Mouse (Mus musculus): ENCODE results near the gene Scrn3. TPM values are rescaled to one million over a fixed set of nuclear protein-coding genes. Genes with fewer than 3 reads are reported as not detected.

Scrn3 gene
- polyA plus RNA-seq, 1 experiment from 2014 or later: 8.4 TPM

GRCm38 (mm10) chr2:73268281-73268680 is 44.1 kb upstream of the Scrn3 start:
- Histone ChIP-seq H3K4me2 (ENCODE audit: low read length) (no peak overlapping the region), H3K4me3 (ENCODE audit: low read length) (no peak overlapping the region), H3K27me3 (replicated peaks; ENCODE audit: control insufficient read depth, insufficient read depth, low read length) (peaks cover 55% of the 10 kb centered on the region), H3K9me3 (ENCODE audit: control insufficient read depth, low read length) (no peaks in the 10 kb centered on the region), H3K9ac (ENCODE audit: low read depth, low read length) (no peak overlapping the region), H3K4me1 (ENCODE audit: control insufficient read depth, insufficient read depth, low read depth, low read length) (peaks cover 18% of the 10 kb centered on the region), H3K27ac (ENCODE audit: low read depth, low read length) (no peak overlapping the region), H3K36me3 (ENCODE audit: control insufficient read depth, insufficient read depth, low read length) (no peaks in the 10 kb centered on the region)
- ATAC-seq: no peak
- 3% methylated on average over 12 of the region's 12 CpGs for WGBS

DNA sequence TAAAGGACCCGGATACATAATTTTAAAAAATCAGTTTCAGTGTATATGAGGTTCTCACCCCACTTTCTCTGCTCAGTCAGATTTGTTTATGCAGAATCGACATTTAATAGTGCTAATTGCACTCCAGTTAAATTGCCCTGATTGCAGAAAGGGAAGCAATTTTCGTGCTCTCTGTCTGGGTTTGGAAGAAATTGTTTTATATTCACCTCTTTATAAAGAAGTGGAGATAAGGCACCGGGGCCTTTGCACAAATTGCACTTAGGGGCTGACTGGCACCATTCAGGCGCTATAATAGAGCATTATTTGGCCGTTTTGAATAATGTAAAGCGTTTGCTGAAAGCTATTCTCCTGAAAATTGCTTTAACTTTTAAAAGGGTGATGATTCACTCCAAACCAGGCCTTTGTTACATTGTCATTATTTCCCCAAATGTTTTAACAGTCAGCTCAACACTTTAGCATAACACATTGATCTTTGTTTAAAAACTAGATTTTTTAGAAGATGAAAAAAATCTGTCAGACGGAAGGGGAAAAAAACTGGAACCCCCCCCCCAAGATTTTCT is 43.5 kb upstream of the Scrn3 start:
- ATAC-seq: no peak
- Histone ChIP-seq H3K4me3 (ENCODE audit: low read length) (no peak overlapping the region), H3K4me2 (ENCODE audit: low read length) (no peak overlapping the region), H3K36me3 (ENCODE audit: control insufficient read depth, insufficient read depth, low read length) (no peaks in the 10 kb centered on the region), H3K27me3 (replicated peaks; ENCODE audit: control insufficient read depth, insufficient read depth, low read length) (peaks cover 55% of the 10 kb centered on the region), H3K4me1 (ENCODE audit: control insufficient read depth, insufficient read depth, low read depth, low read length) (peaks cover 20% of the 10 kb centered on the region), H3K27ac (ENCODE audit: low read depth, low read length) (no peak overlapping the region), H3K9ac (ENCODE audit: low read depth, low read length) (no peak overlapping the region), H3K9me3 (ENCODE audit: control insufficient read depth, low read length) (no peaks in the 10 kb centered on the region)
- WGBS: 8% methylated on average over 8 of the region's 8 CpGs

DNA sequence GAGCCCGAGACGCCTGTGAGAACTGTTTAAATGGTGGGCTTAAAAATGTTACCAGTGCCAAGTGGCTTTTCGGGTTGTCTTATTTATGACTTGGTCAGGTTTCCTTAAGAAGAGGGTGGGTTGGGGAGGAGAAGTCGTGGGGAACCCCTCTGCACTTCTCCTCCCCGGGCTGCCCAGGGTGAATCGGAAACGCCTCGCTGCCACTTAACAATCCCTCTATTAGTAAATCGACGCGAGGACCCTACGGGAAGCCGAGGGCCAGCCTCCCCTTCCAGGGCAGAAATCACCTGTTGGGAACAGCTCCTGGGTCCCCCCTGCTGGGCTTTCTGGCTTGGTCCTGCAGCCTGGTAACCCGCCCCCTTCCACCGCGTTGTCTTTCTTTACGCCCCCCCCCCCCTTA is 42.7 kb upstream of the Scrn3 start:
- Histone ChIP-seq H3K36me3 (ENCODE audit: control insufficient read depth, insufficient read depth, low read length) (no peaks in the 10 kb centered on the region), H3K4me2 (ENCODE audit: low read length) (no peak overlapping the region), H3K9me3 (ENCODE audit: control insufficient read depth, low read length) (no peaks in the 10 kb centered on the region), H3K4me1 (ENCODE audit: control insufficient read depth, insufficient read depth, low read depth, low read length) (peaks cover 21% of the 10 kb centered on the region), H3K27ac (ENCODE audit: low read depth, low read length) (no peak overlapping the region), H3K4me3 (ENCODE audit: low read length) (no peak overlapping the region), H3K27me3 (replicated peaks; ENCODE audit: control insufficient read depth, insufficient read depth, low read length) (peaks cover 50% of the 10 kb centered on the region), H3K9ac (ENCODE audit: low read depth, low read length) (no peak overlapping the region)
- WGBS: 1% methylated on average over 17 of the region's 17 CpGs
- no peak for ATAC-seq

DNA sequence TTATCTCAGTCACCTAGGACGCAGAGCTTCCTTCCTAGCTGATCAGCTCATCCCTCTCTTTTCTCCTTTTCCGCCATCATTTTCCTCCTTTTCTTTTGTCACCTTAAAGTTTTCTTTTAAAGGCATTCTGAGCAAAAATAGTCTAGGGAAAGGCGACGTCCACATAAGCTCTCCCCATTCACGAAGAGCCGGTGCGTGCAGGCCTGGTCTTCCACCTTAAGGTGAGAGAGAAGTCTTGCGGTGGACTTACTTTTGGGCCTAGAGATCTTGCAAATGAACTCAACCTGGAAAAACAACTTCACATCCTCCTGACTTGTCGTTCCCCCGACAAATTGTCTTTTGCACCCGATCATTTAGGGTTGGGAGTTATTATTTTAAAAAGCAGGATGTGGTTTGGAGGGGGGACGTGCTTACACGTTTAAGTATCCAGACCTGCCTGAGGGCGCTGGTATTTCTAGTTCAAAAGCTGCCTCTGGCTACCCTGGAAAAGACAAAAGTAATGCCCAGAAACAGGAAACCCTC is 42.3 kb upstream of the Scrn3 start:
- Histone ChIP-seq H3K27me3 (replicated peaks; ENCODE audit: control insufficient read depth, insufficient read depth, low read length) (peaks cover 46% of the 10 kb centered on the region), H3K4me1 (ENCODE audit: control insufficient read depth, insufficient read depth, low read depth, low read length) (peaks cover 21% of the 10 kb centered on the region), H3K4me3 (ENCODE audit: low read length) (no peak overlapping the region), H3K4me2 (ENCODE audit: low read length) (no peak overlapping the region; the same call in 1 of the 2 replicates), H3K27ac (ENCODE audit: low read depth, low read length) (no peak overlapping the region), H3K9me3 (ENCODE audit: control insufficient read depth, low read length) (no peaks in the 10 kb centered on the region), H3K36me3 (ENCODE audit: control insufficient read depth, insufficient read depth, low read length) (no peaks in the 10 kb centered on the region), H3K9ac (ENCODE audit: low read depth, low read length) (no peak overlapping the region)
- ATAC-seq: no peak
- 7% methylated on average over 14 of the region's 14 CpGs for WGBS

DNA sequence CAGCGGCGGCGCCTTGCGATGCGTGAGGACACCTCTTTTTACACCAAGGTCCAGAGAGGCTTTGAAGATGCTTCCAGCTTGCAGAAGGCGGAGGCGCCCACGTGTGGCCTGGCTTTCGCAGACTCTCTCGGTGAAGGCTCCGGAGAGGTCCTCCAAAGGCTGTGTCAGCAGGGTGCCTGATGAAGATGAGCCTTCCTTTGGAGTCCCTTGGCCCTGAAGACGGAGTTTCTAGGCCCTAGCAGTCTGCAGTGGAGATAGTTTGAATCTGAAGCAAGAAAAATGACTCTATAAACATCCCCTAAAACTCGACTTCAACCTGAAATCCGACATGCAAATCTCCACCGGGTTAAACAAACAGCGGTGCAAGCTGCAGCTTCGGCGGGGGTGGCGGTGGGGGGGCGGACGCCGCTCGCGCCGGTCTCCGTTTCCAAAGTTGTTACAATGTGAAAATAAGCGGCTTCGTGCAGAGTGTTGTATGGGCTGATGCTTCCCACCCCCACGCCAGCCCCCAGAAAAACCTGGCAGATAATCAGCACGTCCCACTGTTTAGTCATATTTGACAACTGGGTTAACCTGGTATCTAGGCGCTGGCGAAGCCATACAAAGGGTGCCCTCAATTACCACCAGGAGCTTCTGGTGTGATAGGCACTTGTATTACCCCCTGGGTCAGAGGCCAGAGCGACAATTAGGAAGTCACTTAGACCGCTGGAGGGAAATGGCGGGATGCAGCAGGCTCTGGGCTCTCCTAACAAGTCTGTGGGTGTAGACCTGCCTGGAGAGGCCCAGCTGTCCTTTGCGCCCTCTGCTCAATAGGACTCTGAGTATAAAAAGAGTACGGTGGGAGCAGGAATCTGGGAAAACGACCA is 41.6 kb upstream of the Scrn3 start:
- H3K4me3 ChIP-seq (ENCODE audit: low read length): peak overlapping the region; percentile 0; the same call in 1 of the 2 replicates
- 3% methylated on average over 38 of the region's 38 CpGs for WGBS
- H3K27ac ChIP-seq (ENCODE audit: low read depth, low read length): no peak overlapping the region
- no peaks in the 10 kb centered on the region for H3K36me3 ChIP-seq (ENCODE audit: control insufficient read depth, insufficient read depth, low read length)
- no peaks in the 10 kb centered on the region for H3K9me3 ChIP-seq (ENCODE audit: control insufficient read depth, low read length)
- no peak overlapping the region for H3K9ac ChIP-seq (ENCODE audit: low read depth, low read length)
- peaks cover 39% of the 10 kb centered on the region for H3K27me3 ChIP-seq (replicated peaks; ENCODE audit: control insufficient read depth, insufficient read depth, low read length)
- peaks cover 21% of the 10 kb centered on the region for H3K4me1 ChIP-seq (ENCODE audit: control insufficient read depth, insufficient read depth, low read depth, low read length)
- H3K4me2 ChIP-seq (ENCODE audit: low read length): peak overlapping the region; percentile 20
- no peak for ATAC-seq

DNA sequence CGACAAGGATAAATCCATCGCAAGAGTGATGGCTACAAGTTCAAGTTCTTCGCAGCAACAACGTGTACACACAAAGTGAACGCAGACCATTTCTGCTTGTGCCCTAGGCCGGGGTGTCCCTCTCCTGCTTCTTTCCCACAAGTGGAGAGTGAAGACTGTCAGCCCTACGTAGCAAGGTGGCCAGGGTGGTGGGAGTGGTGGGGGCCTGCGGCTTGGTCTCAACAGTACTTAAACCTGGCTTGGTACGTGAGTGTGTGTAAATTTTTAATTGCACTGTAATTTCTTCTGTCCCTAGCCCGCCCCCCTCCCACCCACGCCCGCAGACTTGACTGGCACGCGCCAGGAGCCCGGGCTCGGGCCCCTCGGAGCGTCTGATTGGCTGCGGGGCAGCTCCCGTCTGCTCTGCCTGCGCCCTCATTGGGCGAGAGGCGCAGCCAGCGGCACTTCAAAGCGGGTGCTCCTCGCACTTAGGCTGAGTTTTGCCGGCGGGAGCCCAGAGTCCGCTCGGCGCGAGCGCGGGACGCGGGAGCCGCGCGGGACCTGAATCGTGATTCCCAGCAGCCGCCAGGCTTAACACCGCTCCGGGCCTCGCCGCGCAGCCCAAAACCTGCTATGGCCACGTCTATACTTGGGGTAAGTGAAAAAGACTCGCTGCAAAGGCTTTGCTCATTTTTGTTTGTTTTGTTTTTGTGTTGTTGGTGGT is 40.8 kb upstream of the Scrn3 start, which contains the start of gene Sp9:
Gene Sp9, plus strand, starts transcription at position 467 of the 703 bp plus-strand sequence.
- no peaks in the 10 kb centered on the region for H3K36me3 ChIP-seq (ENCODE audit: control insufficient read depth, insufficient read depth, low read length)
- H3K9ac ChIP-seq (ENCODE audit: low read depth, low read length): no peak within 1 kb of the TSS
- peak within 1 kb of the TSS; percentile 51 for H3K4me2 ChIP-seq (ENCODE audit: low read length)
- peaks cover 32% of the 10 kb centered on the region for H3K27me3 ChIP-seq (replicated peaks; ENCODE audit: control insufficient read depth, insufficient read depth, low read length)
- H3K4me1 ChIP-seq (ENCODE audit: control insufficient read depth, insufficient read depth, low read depth, low read length): peaks cover 21% of the 10 kb centered on the region
- under 1% methylated on average over 45 of the region's 48 CpGs for WGBS
- no peak within 1 kb of the TSS for H3K27ac ChIP-seq (ENCODE audit: low read depth, low read length)
- ATAC-seq: peak; percentile 79
- peak within 1 kb of the TSS; percentile 36 for H3K4me3 ChIP-seq (ENCODE audit: low read length)
- H3K9me3 ChIP-seq (ENCODE audit: control insufficient read depth, low read length): no peaks in the 10 kb centered on the region

DNA sequence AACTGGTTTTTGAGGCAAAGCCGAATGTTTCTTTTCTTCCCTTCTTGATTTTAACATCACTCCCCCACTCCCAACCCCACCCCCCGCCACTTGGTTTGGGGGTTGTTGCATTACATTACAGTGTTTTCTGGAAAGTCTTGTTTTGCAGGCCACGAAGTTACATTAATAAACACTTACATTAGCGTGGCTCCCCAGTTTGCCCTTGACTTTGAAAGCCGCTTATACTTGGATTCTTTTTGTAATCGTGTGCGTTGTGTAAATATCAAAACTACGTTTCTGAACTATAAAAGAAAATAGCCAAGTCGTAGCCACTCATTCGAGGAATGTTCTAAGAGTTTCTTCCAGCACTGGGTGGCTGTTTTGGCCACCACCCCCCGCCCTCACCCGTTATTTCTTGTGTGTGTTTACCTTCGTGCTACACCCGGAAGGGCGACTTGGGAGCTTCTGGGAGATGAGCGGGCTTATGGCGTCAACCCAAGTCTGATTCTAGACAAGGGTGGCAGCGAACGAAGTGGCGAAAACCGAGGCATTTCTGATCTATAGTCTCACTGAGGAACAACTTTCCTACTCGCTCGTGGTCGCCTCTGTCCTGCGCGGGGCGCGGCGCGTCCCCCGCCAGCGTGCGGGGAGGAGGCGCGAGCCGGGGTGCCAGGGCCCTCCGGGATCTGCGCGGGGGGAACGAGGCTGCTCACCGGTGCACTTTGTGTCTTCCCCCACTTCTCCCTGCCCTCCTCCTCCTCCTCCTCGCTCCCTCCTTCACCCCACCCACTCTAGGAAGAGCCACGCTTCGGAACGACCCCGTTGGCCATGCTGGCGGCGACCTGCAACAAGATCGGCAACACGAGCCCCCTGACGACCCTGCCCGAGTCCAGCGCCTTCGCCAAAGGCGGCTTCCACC is 39.8 kb upstream of the Scrn3 start:
- H3K4me2 ChIP-seq (ENCODE audit: low read length): peak overlapping the region; percentile 51
- H3K4me1 ChIP-seq (ENCODE audit: control insufficient read depth, insufficient read depth, low read depth, low read length): peaks cover 21% of the 10 kb centered on the region
- no peak overlapping the region; the same call in 1 of the 2 replicates for H3K27ac ChIP-seq (ENCODE audit: low read depth, low read length)
- H3K9me3 ChIP-seq (ENCODE audit: control insufficient read depth, low read length): no peaks in the 10 kb centered on the region
- under 1% methylated on average over 49 of the region's 55 CpGs for WGBS
- peak overlapping the region; percentile 36 for H3K4me3 ChIP-seq (ENCODE audit: low read length)
- H3K27me3 ChIP-seq (replicated peaks; ENCODE audit: control insufficient read depth, insufficient read depth, low read length): peaks cover 28% of the 10 kb centered on the region
- ATAC-seq: no peak
- no peaks in the 10 kb centered on the region for H3K36me3 ChIP-seq (ENCODE audit: control insufficient read depth, insufficient read depth, low read length)
- peak overlapping the region; percentile 35 for H3K9ac ChIP-seq (ENCODE audit: low read depth, low read length)

DNA sequence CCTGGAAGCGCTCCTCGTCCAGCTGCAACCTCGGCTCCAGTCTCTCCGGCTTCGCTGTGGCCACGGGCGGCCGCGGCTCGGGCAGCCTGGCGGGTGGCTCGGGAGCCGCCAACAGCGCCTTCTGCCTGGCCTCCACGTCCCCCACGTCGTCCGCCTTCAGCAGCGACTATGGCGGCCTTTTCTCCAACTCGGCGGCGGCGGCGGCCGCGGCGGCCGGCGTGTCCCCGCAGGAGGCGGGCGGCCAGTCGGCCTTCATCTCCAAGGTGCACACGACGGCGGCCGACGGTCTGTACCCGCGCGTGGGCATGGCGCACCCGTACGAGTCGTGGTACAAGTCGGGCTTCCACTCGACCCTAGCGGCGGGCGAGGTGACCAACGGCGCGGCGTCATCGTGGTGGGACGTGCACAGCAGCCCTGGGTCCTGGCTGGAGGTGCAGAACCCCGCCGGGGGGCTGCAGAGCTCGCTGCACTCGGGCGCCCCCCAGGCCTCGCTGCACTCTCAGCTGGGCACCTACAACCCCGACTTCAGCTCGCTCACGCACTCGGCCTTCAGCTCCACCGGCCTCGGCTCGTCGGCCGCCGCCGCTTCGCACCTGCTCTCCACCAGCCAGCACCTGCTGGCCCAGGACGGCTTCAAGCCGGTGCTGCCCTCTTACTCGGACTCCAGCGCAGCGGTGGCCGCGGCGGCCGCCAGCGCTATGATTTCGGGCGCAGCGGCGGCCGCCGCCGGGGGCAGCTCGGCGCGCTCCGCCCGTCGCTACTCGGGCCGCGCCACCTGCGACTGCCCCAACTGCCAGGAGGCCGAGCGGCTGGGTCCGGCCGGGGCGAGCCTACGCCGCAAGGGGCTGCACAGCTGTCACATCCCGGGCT is 38.9 kb upstream of the Scrn3 start:
- H3K9ac ChIP-seq (ENCODE audit: low read depth, low read length): peak overlapping the region; percentile 35

More for the DNA sequence above, 38.9 kb upstream of the Scrn3 start:
- Histone ChIP-seq H3K9me3 (ENCODE audit: control insufficient read depth, low read length) (no peaks in the 10 kb centered on the region), H3K27me3 (replicated peaks; ENCODE audit: control insufficient read depth, insufficient read depth, low read length) (peaks cover 24% of the 10 kb centered on the region), H3K27ac (ENCODE audit: low read depth, low read length) (no peak overlapping the region; the same call in 1 of the 2 replicates), H3K4me1 (ENCODE audit: control insufficient read depth, insufficient read depth, low read depth, low read length) (peaks cover 21% of the 10 kb centered on the region), H3K36me3 (ENCODE audit: control insufficient read depth, insufficient read depth, low read length) (no peaks in the 10 kb centered on the region), H3K4me3 (ENCODE audit: low read length) (peak overlapping the region; percentile 36), H3K4me2 (ENCODE audit: low read length) (peak overlapping the region; percentile 51)
- WGBS: under 1% methylated on average over 103 of the region's 110 CpGs
- ATAC-seq: peak; percentile 21; the same call in 1 of the 2 replicates
